Mouse (Mus musculus) B cell, adult 62 days (primary cell): ENCODE measurements around the gene Fabp6. TPM values are rescaled to one million over a fixed set of nuclear protein-coding genes. Genes with fewer than 3 reads are reported as not detected.

ENCODE experiments used
- total RNA-seq: library from RNA; stranded (reverse); gene quantifications from 4 replicates; pipeline ENCODE4 v1.2.4, GENCODE M21; 2023

Gene Fabp6
- total RNA-seq, result not detected in 4 replicates

DNA sequence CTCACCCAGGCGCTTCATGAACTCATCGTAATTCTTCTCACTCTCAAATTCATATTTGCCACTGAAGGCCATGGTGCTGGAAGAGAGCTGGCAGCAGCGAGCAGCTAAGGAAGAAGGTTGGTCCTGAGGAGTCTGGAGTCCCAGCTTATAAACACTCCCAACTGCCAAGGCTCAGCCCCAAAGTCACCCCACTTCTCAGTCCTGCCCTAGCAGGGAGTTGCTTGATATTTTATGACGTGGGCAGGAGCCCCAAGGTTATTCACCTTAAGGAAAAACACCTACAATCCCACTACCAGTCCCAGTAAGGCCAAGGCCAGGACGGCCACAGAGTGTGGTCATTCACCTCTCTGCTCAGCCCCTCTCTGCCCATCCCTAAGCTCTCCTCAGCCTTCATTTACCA, at the start of gene Fabp6:
Fabp6 (minus strand) TSS at position 101 of the 400 bp plus-strand sequence.

DNA sequence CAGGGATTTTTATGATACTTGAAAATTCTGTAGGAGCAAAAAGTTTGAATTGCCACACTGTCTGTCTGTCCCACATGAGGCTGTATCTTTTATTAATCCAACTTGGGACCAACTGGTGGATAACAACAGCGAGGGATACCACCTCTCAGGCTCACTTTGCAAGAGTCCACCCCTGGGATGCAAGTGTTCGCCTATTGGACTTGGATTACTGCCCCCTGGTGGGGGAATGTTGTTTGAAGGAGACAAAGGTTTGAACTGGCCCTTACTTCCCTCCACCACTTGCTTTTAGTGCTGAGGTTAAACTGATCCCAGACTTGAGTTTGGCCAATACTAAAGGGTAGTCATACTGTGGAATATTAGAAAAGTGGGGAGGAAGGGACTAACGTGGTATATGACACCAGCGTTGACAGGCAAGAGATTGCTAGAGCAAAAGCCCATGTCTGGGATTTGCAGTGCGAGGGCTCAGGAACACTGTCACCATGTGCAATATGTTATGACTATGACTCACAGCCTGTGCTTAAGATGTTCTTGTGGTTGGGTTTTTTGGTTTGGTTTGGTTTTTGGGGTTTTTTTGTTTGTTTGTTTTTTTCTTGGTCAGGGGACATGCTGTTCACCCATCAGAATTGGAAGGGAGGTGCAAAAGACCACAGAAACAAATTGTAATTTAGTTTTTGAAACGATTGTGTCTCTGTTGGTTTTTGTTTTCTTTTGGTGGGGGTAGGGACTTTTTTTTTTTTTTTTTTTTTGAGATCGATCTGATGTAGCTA, 14.8 kb downstream of the Fabp6 start, which contains the start of gene 4933415A04Rik:
4933415A04Rik (plus strand) TSS at position 717 of the 767 bp plus-strand sequence.

Other genes starting within 250 kb of the Fabp6 start
- 44.2 to 54.2 TPM (median 48.6 TPM) in 4 replicates for gene Pttg1, start 175.3 kb downstream of the Fabp6 start, total RNA-seq
- 94.3 to 105 TPM (median 101 TPM) in 4 replicates for gene Slu7, start 167.8 kb downstream of the Fabp6 start, total RNA-seq
- not detected in 4 replicates for gene C1qtnf2, start 127.3 kb downstream of the Fabp6 start, total RNA-seq
- not detected in 4 replicates for gene Ccnjl, start 72.8 kb downstream of the Fabp6 start, total RNA-seq
- gene 4933415A04Rik, start 14.5 kb downstream of the Fabp6 start, total RNA-seq, result not detected in 4 replicates
- gene Pwwp2a, start 80.5 kb upstream of the Fabp6 start, total RNA-seq, result 57.1 to 67.0 TPM (median 61.6 TPM) in 4 replicates
- 44.0 to 53.1 TPM (median 50.5 TPM) in 4 replicates for gene Ttc1, start 146.5 kb upstream of the Fabp6 start, total RNA-seq